Mouse (Mus musculus): ENCODE results near the gene Ncor2. TPM values are rescaled to one million over a fixed set of nuclear protein-coding genes. Genes with fewer than 3 reads are reported as not detected.
A peak's percentile ranks its signal among the peaks of the same experiment; 100 is the strongest.

Ncor2 gene
- polyA plus RNA-seq, 1 experiment, result 91.1 TPM

- Histone ChIP-seq H3K27me3 (ENCODE audit: control insufficient read depth, insufficient read depth, insufficient read length) (no peaks in the 10 kb centered on the region), H3K79me3 (ENCODE audit: low read depth) (peaks cover 11% of the 10 kb centered on the region), H3K4me3 (ENCODE audit: insufficient read depth, poor library complexity, severe bottlenecking) (no peak overlapping the region), H3K79me2 (ENCODE audit: control insufficient read depth, insufficient read depth) (peaks cover 42% of the 10 kb centered on the region), H3ac (ENCODE audit: control insufficient read depth, insufficient read length, low read depth) (peak overlapping the region; percentile 25), H3K36me3 (ENCODE audit: control insufficient read depth, insufficient read depth) (peaks cover 80% of the 10 kb centered on the region)
- TF ChIP-seq FOSL1 (IDR thresholded peaks at IDR 0.05; ENCODE audit: insufficient read depth, low read length, poor library complexity, severe bottlenecking) (peak; percentile 35), MYOD1 (IDR thresholded peaks at IDR 0.05; ENCODE audit: control insufficient read depth, insufficient read length, low read depth) (peak; percentile 36), CTCF (IDR thresholded peaks at IDR 0.05; ENCODE audit: control insufficient read depth, insufficient read depth, insufficient read length) (no peak)
Observed at GRCm38 (mm10) chr5:125081318-125082101, 97.5 kb downstream of the Ncor2 start.

GRCm38 (mm10) chr5:125080787-125081317 is 98.2 kb downstream of the Ncor2 start:
- peak; percentile 4 for TF ChIP-seq MAX (IDR thresholded peaks at IDR 0.05)
- TF ChIP-seq USF1 (IDR thresholded peaks at IDR 0.05; ENCODE audit: low read depth), result no peak
- Histone ChIP-seq H3K36me3 (ENCODE audit: control insufficient read depth, insufficient read depth) (peaks cover 74% of the 10 kb centered on the region), H3K79me2 (ENCODE audit: control insufficient read depth, insufficient read depth) (peaks cover 48% of the 10 kb centered on the region), H3K79me3 (ENCODE audit: low read depth) (peaks cover 13% of the 10 kb centered on the region), H3K4me3 (ENCODE audit: insufficient read depth, poor library complexity, severe bottlenecking) (no peak overlapping the region), H3K27me3 (ENCODE audit: control insufficient read depth, insufficient read depth, insufficient read length) (no peaks in the 10 kb centered on the region), H3ac (ENCODE audit: control insufficient read depth, insufficient read length, low read depth) (peak overlapping the region; percentile 25)

- H3ac ChIP-seq (ENCODE audit: control insufficient read depth, insufficient read length, low read depth), result no peak overlapping the region
- no peak overlapping the region for H3K4me3 ChIP-seq (ENCODE audit: insufficient read depth, poor library complexity, severe bottlenecking)
- no peak for TF ChIP-seq MYOD1 (IDR thresholded peaks at IDR 0.05; ENCODE audit: control insufficient read depth, insufficient read length, low read depth)
- TF ChIP-seq MYOG (IDR thresholded peaks at IDR 0.05; ENCODE audit: control insufficient read depth, extremely low read depth, insufficient read length), result no peak
- TF ChIP-seq MAX (IDR thresholded peaks at IDR 0.05), result no peak
- no peak for TF ChIP-seq USF1 (IDR thresholded peaks at IDR 0.05; ENCODE audit: low read depth)
- peaks cover 53% of the 10 kb centered on the region for H3K79me2 ChIP-seq (ENCODE audit: control insufficient read depth, insufficient read depth)
- peaks cover 69% of the 10 kb centered on the region for H3K36me3 ChIP-seq (ENCODE audit: control insufficient read depth, insufficient read depth)
- peaks cover 16% of the 10 kb centered on the region for H3K79me3 ChIP-seq (ENCODE audit: low read depth)
- no peaks in the 10 kb centered on the region for H3K27me3 ChIP-seq (ENCODE audit: control insufficient read depth, insufficient read depth, insufficient read length)
Observed at GRCm38 (mm10) chr5:125080352-125080751, 98.7 kb downstream of the Ncor2 start.

GRCm38 (mm10) chr5:125078220-125078619 is 100.8 kb downstream of the Ncor2 start:
- Histone ChIP-seq H3K27me3 (ENCODE audit: control insufficient read depth, insufficient read depth, insufficient read length) (no peaks in the 10 kb centered on the region), H3K4me3 (ENCODE audit: insufficient read depth, poor library complexity, severe bottlenecking) (no peak overlapping the region), H3K79me3 (ENCODE audit: low read depth) (peaks cover 24% of the 10 kb centered on the region), H3ac (ENCODE audit: control insufficient read depth, insufficient read length, low read depth) (no peak overlapping the region), H3K79me2 (ENCODE audit: control insufficient read depth, insufficient read depth) (peaks cover 74% of the 10 kb centered on the region), H3K36me3 (ENCODE audit: control insufficient read depth, insufficient read depth) (peaks cover 54% of the 10 kb centered on the region)
- TF ChIP-seq USF1 (IDR thresholded peaks at IDR 0.05; ENCODE audit: low read depth) (no peak), CTCF (IDR thresholded peaks at IDR 0.05; ENCODE audit: control insufficient read depth, insufficient read depth, insufficient read length) (no peak), MYOG (IDR thresholded peaks at IDR 0.05; ENCODE audit: control insufficient read depth, extremely low read depth, insufficient read length) (no peak), FOSL1 (IDR thresholded peaks at IDR 0.05; ENCODE audit: insufficient read depth, low read length, poor library complexity, severe bottlenecking) (no peak), MYOD1 (IDR thresholded peaks at IDR 0.05; ENCODE audit: control insufficient read depth, insufficient read length, low read depth) (no peak), MAX (IDR thresholded peaks at IDR 0.05) (no peak), CEBPB (IDR thresholded peaks at IDR 0.05; ENCODE audit: low read depth) (no peak)

- Histone ChIP-seq H3K4me3 (ENCODE audit: insufficient read depth, poor library complexity, severe bottlenecking) (no peak overlapping the region), H3K36me3 (ENCODE audit: control insufficient read depth, insufficient read depth) (peaks cover 50% of the 10 kb centered on the region), H3K27me3 (ENCODE audit: control insufficient read depth, insufficient read depth, insufficient read length) (no peaks in the 10 kb centered on the region), H3ac (ENCODE audit: control insufficient read depth, insufficient read length, low read depth) (no peak overlapping the region), H3K79me3 (ENCODE audit: low read depth) (peaks cover 28% of the 10 kb centered on the region), H3K79me2 (ENCODE audit: control insufficient read depth, insufficient read depth) (peaks cover 83% of the 10 kb centered on the region)
- TF ChIP-seq FOSL1 (IDR thresholded peaks at IDR 0.05; ENCODE audit: insufficient read depth, low read length, poor library complexity, severe bottlenecking) (no peak), CTCF (IDR thresholded peaks at IDR 0.05; ENCODE audit: control insufficient read depth, insufficient read depth, insufficient read length) (no peak), USF1 (IDR thresholded peaks at IDR 0.05; ENCODE audit: low read depth) (no peak), MYOD1 (IDR thresholded peaks at IDR 0.05; ENCODE audit: control insufficient read depth, insufficient read length, low read depth) (no peak), MAX (IDR thresholded peaks at IDR 0.05) (no peak), MYOG (IDR thresholded peaks at IDR 0.05; ENCODE audit: control insufficient read depth, extremely low read depth, insufficient read length) (no peak), CEBPB (IDR thresholded peaks at IDR 0.05; ENCODE audit: low read depth) (no peak)
Observed at GRCm38 (mm10) chr5:125076183-125076582, 102.8 kb downstream of the Ncor2 start.

GRCm38 (mm10) chr5:125074571-125075171 is 104.3 kb downstream of the Ncor2 start:
- Histone ChIP-seq H3K27me3 (ENCODE audit: control insufficient read depth, insufficient read depth, insufficient read length) (no peaks in the 10 kb centered on the region), H3K36me3 (ENCODE audit: control insufficient read depth, insufficient read depth) (peaks cover 50% of the 10 kb centered on the region), H3K79me3 (ENCODE audit: low read depth) (peaks cover 31% of the 10 kb centered on the region), H3K79me2 (ENCODE audit: control insufficient read depth, insufficient read depth) (peaks cover 88% of the 10 kb centered on the region), H3K4me3 (ENCODE audit: insufficient read depth, poor library complexity, severe bottlenecking) (no peak overlapping the region), H3ac (ENCODE audit: control insufficient read depth, insufficient read length, low read depth) (no peak overlapping the region)
- TF ChIP-seq CEBPB (IDR thresholded peaks at IDR 0.05; ENCODE audit: low read depth), result no peak
- no peak for TF ChIP-seq MYOD1 (IDR thresholded peaks at IDR 0.05; ENCODE audit: control insufficient read depth, insufficient read length, low read depth)
- TF ChIP-seq MYOG (IDR thresholded peaks at IDR 0.05; ENCODE audit: control insufficient read depth, extremely low read depth, insufficient read length), result no peak
- TF ChIP-seq CTCF (IDR thresholded peaks at IDR 0.05; ENCODE audit: control insufficient read depth, insufficient read depth, insufficient read length), result no peak
- no peak for TF ChIP-seq FOSL1 (IDR thresholded peaks at IDR 0.05; ENCODE audit: insufficient read depth, low read length, poor library complexity, severe bottlenecking)
- no peak for TF ChIP-seq MAX (IDR thresholded peaks at IDR 0.05)
- TF ChIP-seq USF1 (IDR thresholded peaks at IDR 0.05; ENCODE audit: low read depth), result no peak
